Mouse (Mus musculus) intestine, postnatal 0 days (tissue): Measurements from ENCODE around the gene Ism1. TPM values are rescaled to one million over a fixed set of nuclear protein-coding genes. Genes with fewer than 3 reads are reported as not detected.

Experiments used
- ATAC-seq: fragments of 200-750 bp; cut with Nextera tagmentation; 2 replicates; pipeline ENCODE4 v1.8.0; 2017; ENCODE audit warnings: mild to moderate bottlenecking, moderate TSS enrichment, moderate library complexity
- H3K27ac ChIP-seq: fragments of 300-500 bp; sonication (generic); 2 replicates; pipeline ENCODE4 v1.5.1; 2014; ENCODE audit warnings: mild to moderate bottlenecking, low read depth, low read length, moderate library complexity
- H3K27me3 ChIP-seq: fragments of 300-500 bp; sonication (generic); replicated peaks from 2 replicates; pipeline ENCODE4 v1.6.1; 2014; ENCODE audit warnings: low read length, mixed read lengths; ENCODE audit not compliant: control insufficient read depth, insufficient read depth
- H3K36me3 ChIP-seq: fragments of 300-500 bp; sonication (generic); 2 replicates; pipeline ENCODE4 v1.6.1; 2014; ENCODE audit warnings: mild to moderate bottlenecking, moderate library complexity; ENCODE audit not compliant: control insufficient read depth, insufficient read depth
- H3K4me1 ChIP-seq: fragments of 300-500 bp; sonication (generic); replicated peaks from 2 replicates; pipeline ENCODE4 v1.6.1; 2014; ENCODE audit warnings: antibody characterized with exemption, low read length, mixed read lengths; ENCODE audit not compliant: control insufficient read depth, insufficient read depth
- H3K4me2 ChIP-seq: fragments of 300-500 bp; sonication (generic); replicated peaks from 2 replicates; pipeline ENCODE4 v1.6.1; 2014; ENCODE audit warnings: low read depth, mild to moderate bottlenecking, moderate library complexity
- H3K4me3 ChIP-seq: fragments of 300-500 bp; sonication (generic); 2 replicates; pipeline ENCODE4 v1.5.1; 2014; ENCODE audit warnings: low read depth, low read length
- H3K9ac ChIP-seq: fragments of 300-500 bp; sonication (generic); 2 replicates; pipeline ENCODE4 v1.6.1; 2014; ENCODE audit warnings: mild to moderate bottlenecking, low read depth, low read length
- H3K9me3 ChIP-seq: fragments of 300-500 bp; sonication (generic); 2 replicates; pipeline ENCODE4 v1.6.1; 2016; ENCODE audit warnings: mixed run types; ENCODE audit not compliant: control insufficient read depth
- CTCF ChIP-seq: sonication (generic); IDR thresholded peaks from 2 replicates; pipeline ENCODE4 v1.5.1; 2016; ENCODE audit warnings: low read depth, mild to moderate bottlenecking, control low read depth, antibody characterized with exemption, moderate library complexity
- WGBS: fragments of 180-500 bp; shearing (Covaris S2); extraction: QIAGEN DNeasy Blood & Tissue Kit; methylation state at CpG from one replicate; pipeline ENCODE4 v1.1.7; 2014; 5-methylcytosine and 5-hydroxymethylcytosine counted together
- polyA plus RNA-seq: library from polyadenylated mRNA; unstranded; fragments of >200 nt; fragmentation: Nextera tagmentation; extraction: Ambion mirVana; gene quantifications from 2 replicates; pipeline ENCODE4 v1.2.1, GENCODE M21; 2015

Ism1 gene
- polyA plus RNA-seq, 1 experiment from 2014 or later = 0.44 TPM

DNA sequence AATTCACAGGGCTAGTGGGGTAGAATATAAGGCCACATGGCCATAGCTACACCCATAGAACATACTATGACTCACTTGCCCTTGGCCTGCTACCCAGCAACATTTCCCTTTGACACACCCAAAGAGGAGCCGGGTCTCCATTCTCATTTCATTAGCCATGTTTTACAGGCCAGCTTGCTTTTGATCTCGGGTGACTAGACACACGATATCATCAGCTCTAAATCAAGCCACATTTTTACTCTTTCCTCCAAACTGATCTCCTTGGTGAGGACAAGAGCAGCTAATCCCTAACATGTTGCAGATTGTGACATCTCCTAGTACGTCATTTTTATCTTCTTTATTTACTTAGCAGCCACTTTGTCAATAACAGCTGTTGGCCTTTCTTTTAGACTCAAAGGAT is 110.7 kb downstream of the Ism1 start:
- Histone ChIP-seq H3K27ac (no peak overlapping the region), H3K27me3 (no peaks in the 10 kb centered on the region), H3K9ac (no peak overlapping the region), H3K4me1 (no peaks in the 10 kb centered on the region), H3K4me3 (no peak overlapping the region), H3K9me3 (no peaks in the 10 kb centered on the region), H3K36me3 (no peaks in the 10 kb centered on the region), H3K4me2 (no peak overlapping the region)
- no peak for TF ChIP-seq CTCF
- ATAC-seq = no peak
- WGBS = 38% methylated on average over 4 of the region's 4 CpGs

- ATAC-seq = no peak
- Histone ChIP-seq H3K36me3 (no peaks in the 10 kb centered on the region), H3K4me3 (no peak overlapping the region), H3K4me2 (no peak overlapping the region), H3K4me1 (no peaks in the 10 kb centered on the region), H3K27ac (no peak overlapping the region), H3K9me3 (no peaks in the 10 kb centered on the region), H3K9ac (no peak overlapping the region), H3K27me3 (no peaks in the 10 kb centered on the region)
- 74% methylated on average over 9 of the region's 9 CpGs for WGBS
- no peak for TF ChIP-seq CTCF
These were observed 114.6 kb downstream of the Ism1 start for GRCm38 (mm10) chr2:139792345-139793120.

DNA sequence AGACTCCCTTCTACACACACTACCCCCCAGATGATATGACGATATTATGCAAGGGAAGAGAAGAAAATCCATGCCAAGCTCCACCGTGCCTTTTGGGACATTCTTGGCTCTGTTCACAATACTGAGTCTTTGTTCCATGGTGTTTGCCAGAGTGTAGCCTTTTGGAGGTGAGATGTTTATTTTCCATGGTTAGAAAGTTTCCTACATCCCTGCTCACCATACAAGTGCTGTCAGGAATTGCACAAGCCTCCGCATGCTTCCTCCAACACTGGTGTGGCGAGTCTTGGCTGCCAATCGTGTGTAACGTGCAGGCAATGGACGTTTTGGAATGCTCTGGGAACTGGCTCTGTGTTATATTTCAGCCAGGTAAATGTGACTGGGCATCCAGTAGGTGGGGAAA is 126.1 kb downstream of the Ism1 start:
- Histone ChIP-seq H3K4me3 (no peak overlapping the region), H3K36me3 (no peaks in the 10 kb centered on the region), H3K27ac (no peak overlapping the region), H3K4me1 (no peaks in the 10 kb centered on the region), H3K27me3 (no peaks in the 10 kb centered on the region), H3K9ac (no peak overlapping the region), H3K4me2 (no peak overlapping the region), H3K9me3 (no peaks in the 10 kb centered on the region)
- WGBS = 79% methylated on average over 7 of the region's 7 CpGs
- no peak for TF ChIP-seq CTCF
- no peak for ATAC-seq

GRCm38 (mm10) chr2:139807887-139808286 is 129.9 kb downstream of the Ism1 start:
- Histone ChIP-seq H3K36me3 (no peaks in the 10 kb centered on the region), H3K27ac (no peak overlapping the region), H3K4me1 (no peaks in the 10 kb centered on the region), H3K4me3 (no peak overlapping the region), H3K4me2 (no peak overlapping the region), H3K9ac (no peak overlapping the region), H3K9me3 (no peaks in the 10 kb centered on the region), H3K27me3 (no peaks in the 10 kb centered on the region)
- WGBS = 92% methylated on average over 6 of the region's 6 CpGs
- no peak for ATAC-seq
- TF ChIP-seq CTCF = no peak

Other genes starting within 250 kb of the Ism1 start
- not detected in 2 replicates for gene Sptlc3, start 184.3 kb upstream of the Ism1 start, polyA plus RNA-seq